Mouse (Mus musculus) brain, embryonic 14.5 days (tissue): ENCODE measurements around the gene Otp.

Experiments
- CTCF ChIP-seq: fragments of 200-500 bp; IDR thresholded peaks from 2 replicates; pipeline ENCODE4 v1.5.1; 2012; ENCODE audit warnings: inconsistent platforms, mild to moderate bottlenecking, moderate library complexity, borderline replicate concordance; ENCODE audit not compliant: insufficient read depth, insufficient read length; ENCODE audit errors: extremely low read depth
- POLR2A ChIP-seq: fragments of 200-500 bp; IDR thresholded peaks from 2 replicates; pipeline ENCODE4 v1.6.1; 2012; ENCODE audit warnings: mild to moderate bottlenecking, inconsistent platforms, borderline replicate concordance; ENCODE audit not compliant: poor library complexity, insufficient read depth, insufficient read length, severe bottlenecking; ENCODE audit errors: extremely low read depth

DNA sequence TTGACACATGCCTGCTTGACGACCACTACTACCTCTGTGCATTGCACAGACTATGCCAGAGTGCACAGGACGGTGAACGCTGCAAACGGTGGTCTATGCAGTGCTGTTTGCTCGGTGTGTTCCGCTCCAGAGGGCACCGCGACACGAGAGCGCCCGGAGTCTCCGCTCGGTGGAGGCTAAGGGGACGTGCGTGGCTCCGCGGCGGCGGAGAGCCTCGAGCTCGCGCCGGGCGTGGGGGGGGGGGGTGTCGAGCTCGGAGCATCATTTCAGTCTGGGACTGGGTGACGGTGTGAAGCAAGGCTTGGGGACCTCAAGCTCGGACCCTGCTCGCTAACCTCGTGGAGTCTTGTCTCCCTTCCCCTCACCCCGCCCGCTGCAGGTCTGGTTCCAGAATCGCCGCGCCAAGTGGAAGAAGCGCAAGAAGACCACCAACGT is 7.3 kb downstream of the Otp start:
- TF ChIP-seq CTCF (no peak), POLR2A (no peak)
